Mouse (Mus musculus): ENCODE results near the gene Mast1. TPM values are rescaled to one million over a fixed set of nuclear protein-coding genes. Genes with fewer than 3 reads are reported as not detected.

Mast1 gene
- polyA plus RNA-seq (2012; rRNA removed): 122 and 141 TPM in 2 replicates

GRCm38 (mm10) chr8:84936962-84937546 is at the start of gene Mast1:
Gene Mast1 (minus strand): TSS chr8:84937359.

GRCm38 (mm10) chr8:84978248-84978940 is 41.2 kb upstream of the Mast1 start, which contains the start of gene Junb:
Gene Junb (minus strand): TSS chr8:84978718.

DNA sequence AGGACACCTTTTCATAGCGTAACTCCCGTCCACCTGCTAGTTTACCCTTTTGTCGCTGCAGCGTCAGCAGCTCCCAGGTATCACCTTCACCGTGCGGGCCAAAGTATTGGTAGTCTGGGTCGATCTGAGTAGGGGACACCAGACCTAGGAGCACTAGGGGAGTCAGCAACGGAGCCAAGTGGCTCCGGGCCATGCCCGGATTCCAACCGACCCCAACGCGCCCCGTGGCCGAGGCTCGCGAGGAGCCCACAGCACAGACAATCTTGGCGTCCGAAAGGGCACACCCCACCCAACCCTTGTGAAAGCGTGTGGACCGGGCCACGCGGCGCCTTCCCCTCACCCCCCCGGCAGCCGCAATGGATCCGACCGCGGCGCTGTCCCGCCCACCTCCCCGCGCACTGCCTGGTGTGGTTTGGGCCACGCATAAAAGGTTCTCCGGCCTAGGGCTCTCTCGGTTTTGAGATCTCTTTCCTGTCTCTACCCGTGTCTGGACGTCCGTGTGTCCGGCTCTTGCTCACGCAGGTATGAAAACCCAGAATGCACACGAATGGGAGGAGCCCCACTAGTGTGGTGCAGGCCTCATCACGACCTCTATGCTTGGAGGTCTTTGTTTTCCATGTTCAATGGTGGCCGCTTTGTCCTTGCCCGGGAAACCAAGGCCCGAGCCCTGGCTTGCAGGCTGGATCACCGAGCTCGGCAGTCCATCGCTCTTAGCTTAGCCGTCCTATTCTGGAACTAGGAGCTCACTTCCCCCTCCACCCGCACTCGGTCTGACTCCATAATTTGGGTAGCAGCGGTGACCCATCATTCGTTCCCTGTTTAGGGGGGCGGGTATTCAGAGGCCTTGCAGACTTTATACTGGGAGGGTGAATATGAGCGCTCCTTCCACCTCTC is 32.3 kb upstream of the Mast1 start, which contains the start of the genes Gm49661, Prdx2 and Rnaseh2a:
Gene Gm49661 (minus strand): TSS at position 193 of the 894 bp plus-strand sequence.
Gene Prdx2 (plus strand): TSS at position 347 of the 894 bp plus-strand sequence.
Gene Rnaseh2a (minus strand): TSS at position 527 of the 894 bp plus-strand sequence.

GRCm38 (mm10) chr8:84946528-84947240 is 9.5 kb upstream of the Mast1 start, which contains the start of gene Rtbdn:
Gene Rtbdn (plus strand): TSS chr8:84946991.

GRCm38 (mm10) chr8:84908421-84909161 is 28.6 kb downstream of the Mast1 start, which contains the start of gene Dnase2a:
Gene Dnase2a (plus strand): TSS chr8:84908560.

GRCm38 (mm10) chr8:84901752-84902151 is 35.4 kb downstream of the Mast1 start, which contains the start of gene Klf1:
Gene Klf1 (plus strand): TSS chr8:84901928.

DNA sequence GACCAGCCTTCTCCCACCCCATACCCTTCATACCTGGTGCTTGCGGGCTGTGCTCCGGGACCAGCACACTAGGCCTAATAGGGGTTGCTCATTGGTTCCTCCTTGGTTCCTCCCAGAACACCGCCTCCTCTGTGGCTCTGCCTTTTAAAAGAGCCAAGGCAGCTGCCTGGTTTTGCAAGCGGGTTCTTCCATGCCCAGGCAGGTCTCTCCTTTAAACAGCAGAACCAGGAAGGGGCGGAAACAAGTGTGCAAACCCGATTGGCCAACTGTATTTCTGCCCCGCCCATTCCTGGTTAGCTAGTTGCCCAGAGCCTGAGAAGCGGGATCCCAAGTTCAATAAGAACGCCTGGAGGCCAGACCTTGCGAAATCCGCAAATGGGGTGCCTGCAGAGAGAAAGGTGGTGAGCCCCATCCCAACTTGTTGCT is 43.4 kb downstream of the Mast1 start, which contains the start of gene Gcdh:
Gene Gcdh (minus strand): TSS at position 213 of the 426 bp plus-strand sequence.

GRCm38 (mm10) chr8:84871376-84872308 is 65.5 kb downstream of the Mast1 start, which contains the start of gene Syce2:
Gene Syce2 (plus strand): TSS chr8:84872111.

Other genes with a start within 250 kb of the Mast1 start
- gene Nacc1, start 249.5 kb downstream of the Mast1 start, polyA plus RNA-seq (2012; rRNA removed): 54.4 and 58.8 TPM in 2 replicates
- gene Lyl1, start 235.9 kb downstream of the Mast1 start, polyA plus RNA-seq (2012; rRNA removed): 3.0 and 3.1 TPM in 2 replicates
- gene G430095P16Rik, start 214.4 kb downstream of the Mast1 start, polyA plus RNA-seq (2012; rRNA removed): 0.32 and 0.47 TPM in 2 replicates
- 45.9 and 59.1 TPM in 2 replicates for gene Nfix, start 137.0 kb downstream of the Mast1 start, polyA plus RNA-seq (2012; rRNA removed)
- 9.1 and 10.1 TPM in 2 replicates for gene Dand5, start 114.5 kb downstream of the Mast1 start, polyA plus RNA-seq (2012; rRNA removed)
- gene Gadd45gip1, start 105.8 kb downstream of the Mast1 start, polyA plus RNA-seq (2012; rRNA removed): 30.8 and 35.2 TPM in 2 replicates
- 52.2 and 59.0 TPM in 2 replicates for gene Rad23a, start 96.7 kb downstream of the Mast1 start, polyA plus RNA-seq (2012; rRNA removed)
- gene Calr, start 90.4 kb downstream of the Mast1 start, polyA plus RNA-seq (2012; rRNA removed): 521 and 537 TPM in 2 replicates
- gene Farsa, start 80.4 kb downstream of the Mast1 start, polyA plus RNA-seq (2012; rRNA removed): 116 and 119 TPM in 2 replicates
- gene Syce2, start 65.2 kb downstream of the Mast1 start, polyA plus RNA-seq (2012; rRNA removed): 31.6 and 36.2 TPM in 2 replicates
- gene Gcdh, start 43.4 kb downstream of the Mast1 start, polyA plus RNA-seq (2012; rRNA removed): 50.4 and 56.7 TPM in 2 replicates
- gene Klf1, start 35.4 kb downstream of the Mast1 start, polyA plus RNA-seq (2012; rRNA removed): 0.32 and 0.45 TPM in 2 replicates
- gene Dnase2a, start 28.8 kb downstream of the Mast1 start, polyA plus RNA-seq (2012; rRNA removed): 3.3 TPM in 2 replicates
- gene Rtbdn, start 9.6 kb upstream of the Mast1 start, polyA plus RNA-seq (2012; rRNA removed): 8.7 and 10.8 TPM in 2 replicates
- 0.75 TPM in 1 of 2 replicates, not detected in the other for gene Gm49661, start 32.1 kb upstream of the Mast1 start, polyA plus RNA-seq (2012; rRNA removed)
- gene Prdx2, start 32.2 kb upstream of the Mast1 start, polyA plus RNA-seq (2012; rRNA removed): 668 and 713 TPM in 2 replicates
- 41.1 and 47.4 TPM in 2 replicates for gene Rnaseh2a, start 32.4 kb upstream of the Mast1 start, polyA plus RNA-seq (2012; rRNA removed)
- gene Junb, start 41.4 kb upstream of the Mast1 start, polyA plus RNA-seq (2012; rRNA removed): 7.0 and 11.0 TPM in 2 replicates
- 42.6 and 48.9 TPM in 2 replicates for gene Hook2, start 53.2 kb upstream of the Mast1 start, polyA plus RNA-seq (2012; rRNA removed)
- gene Best2, start 77.2 kb upstream of the Mast1 start, polyA plus RNA-seq (2012; rRNA removed): 0.05 TPM in 2 replicates
- 218 and 220 TPM in 2 replicates for gene Asna1, start 87.9 kb upstream of the Mast1 start, polyA plus RNA-seq (2012; rRNA removed)
- 203 and 208 TPM in 2 replicates for gene Trir, start 89.5 kb upstream of the Mast1 start, polyA plus RNA-seq (2012; rRNA removed)
- 131 and 148 TPM in 2 replicates for gene Tnpo2, start 99.6 kb upstream of the Mast1 start, polyA plus RNA-seq (2012; rRNA removed)
- 101 and 106 TPM in 2 replicates for gene Fbxw9, start 122.7 kb upstream of the Mast1 start, polyA plus RNA-seq (2012; rRNA removed)
- gene Gm5741, start 130.6 kb upstream of the Mast1 start, polyA plus RNA-seq (2012; rRNA removed): 0.66 and 0.82 TPM in 2 replicates
- gene Dhps, start 134.4 kb upstream of the Mast1 start, polyA plus RNA-seq (2012; rRNA removed): 79.2 and 83.7 TPM in 2 replicates
- 121 and 138 TPM in 2 replicates for gene Wdr83os, start 143.4 kb upstream of the Mast1 start, polyA plus RNA-seq (2012; rRNA removed)
- gene Wdr83, start 143.9 kb upstream of the Mast1 start, polyA plus RNA-seq (2012; rRNA removed): 70.0 and 71.1 TPM in 2 replicates
- gene Man2b1, start 145.9 kb upstream of the Mast1 start, polyA plus RNA-seq (2012; rRNA removed): 21.2 and 23.5 TPM in 2 replicates
- 3.2 and 3.6 TPM in 2 replicates for gene Zfp791, start 185.7 kb upstream of the Mast1 start, polyA plus RNA-seq (2012; rRNA removed)
- gene Cks1brt, start 214.6 kb upstream of the Mast1 start, polyA plus RNA-seq (2012; rRNA removed): not detected in 2 replicates

Measured in central nervous system, embryonic 18 days (tissue).